Mouse (Mus musculus) retina, postnatal 7 days (tissue): ENCODE data around the gene Btbd10.

ENCODE experiments used
- DNase-seq: peaks from one replicate; pipeline ENCODE4 v3.0.0-alpha.2; 2012; ENCODE audit warnings: low read depth, low spot score

The Btbd10 gene

GRCm38 (mm10) chr7:113295077-113295890 is 73.9 kb downstream of the Btbd10 start:
- no peak for DNase-seq

- no peak for DNase-seq
Observed at GRCm38 (mm10) chr7:113294598-113294997, 74.6 kb downstream of the Btbd10 start.

- no peak for DNase-seq
Observed at GRCm38 (mm10) chr7:113292193-113292592, 77.0 kb downstream of the Btbd10 start.

- DNase-seq, result no peak
Observed at GRCm38 (mm10) chr7:113291741-113292140, 77.5 kb downstream of the Btbd10 start.

- no peak for DNase-seq
Observed at GRCm38 (mm10) chr7:113289211-113289610, 80.0 kb downstream of the Btbd10 start.

GRCm38 (mm10) chr7:113285405-113285804 is 83.8 kb downstream of the Btbd10 start:
- no peak for DNase-seq

GRCm38 (mm10) chr7:113279246-113279645 is 89.9 kb downstream of the Btbd10 start:
- DNase-seq, result no peak

GRCm38 (mm10) chr7:113278493-113278892 is 90.7 kb downstream of the Btbd10 start:
- no peak for DNase-seq

GRCm38 (mm10) chr7:113277245-113277644 is 91.9 kb downstream of the Btbd10 start:
- DNase-seq, result no peak

- DNase-seq, result no peak
Observed at GRCm38 (mm10) chr7:113272338-113272997, 96.7 kb downstream of the Btbd10 start.

GRCm38 (mm10) chr7:113270991-113271390 is 98.2 kb downstream of the Btbd10 start:
- no peak for DNase-seq

- no peak for DNase-seq
Observed at GRCm38 (mm10) chr7:113270551-113270950, 98.6 kb downstream of the Btbd10 start.

GRCm38 (mm10) chr7:113269921-113270320 is 99.3 kb downstream of the Btbd10 start:
- no peak for DNase-seq

- DNase-seq, result no peak
Observed at GRCm38 (mm10) chr7:113269081-113269480, 100.1 kb downstream of the Btbd10 start.

- peak; percentile 44 for DNase-seq
Observed at GRCm38 (mm10) chr7:113268287-113268686, 100.9 kb downstream of the Btbd10 start.
